Mouse (Mus musculus): ENCODE measurements around the gene Maff. TPM values are rescaled to one million over a fixed set of nuclear protein-coding genes. Genes with fewer than 3 reads are reported as not detected.

The Maff gene
- polyA plus RNA-seq, 1 experiment: not detected

GRCm38 (mm10) chr15:79394842-79395241, 48.4 kb downstream of the Maff start:
- WGBS: 36% methylated on average over 4 of the region's 4 CpGs
- H3K4me1 ChIP-seq (ENCODE audit: control insufficient read depth, insufficient read depth, low read length): peaks cover 72% of the 10 kb centered on the region
- TF ChIP-seq POLR2A (IDR thresholded peaks at IDR 0.05; ENCODE audit: insufficient read depth, low read depth, low read length) (no peak), CTCF (IDR thresholded peaks at IDR 0.05; ENCODE audit: insufficient read depth, low read depth, low read length) (no peak)
- H3K4me3 ChIP-seq (ENCODE audit: insufficient read depth, low read depth, low read length): no peak overlapping the region
- H3K27ac ChIP-seq (ENCODE audit: insufficient read depth, low read depth, low read length): no peak overlapping the region

DNA sequence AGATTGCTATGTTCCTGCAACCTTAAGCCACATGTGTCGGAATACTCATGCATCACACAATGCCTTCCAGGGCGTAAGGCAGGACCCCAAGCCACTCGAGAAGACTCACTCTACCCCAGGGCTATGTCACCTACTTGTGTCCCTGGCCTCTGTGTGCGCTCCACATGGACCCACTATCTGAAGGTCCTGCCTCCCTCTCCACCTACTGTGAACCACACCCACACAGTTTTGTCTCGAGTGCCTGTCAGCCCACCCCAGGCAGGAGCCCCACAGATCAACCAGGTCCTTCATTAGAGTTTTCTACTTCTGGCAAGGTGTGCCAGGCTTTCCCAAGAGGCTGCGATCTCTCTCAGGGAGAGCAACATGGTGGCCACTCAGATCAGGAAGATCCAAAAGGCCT, 48.9 kb downstream of the Maff start:
- no peak overlapping the region for H3K27ac ChIP-seq (ENCODE audit: insufficient read depth, low read depth, low read length)

DNA sequence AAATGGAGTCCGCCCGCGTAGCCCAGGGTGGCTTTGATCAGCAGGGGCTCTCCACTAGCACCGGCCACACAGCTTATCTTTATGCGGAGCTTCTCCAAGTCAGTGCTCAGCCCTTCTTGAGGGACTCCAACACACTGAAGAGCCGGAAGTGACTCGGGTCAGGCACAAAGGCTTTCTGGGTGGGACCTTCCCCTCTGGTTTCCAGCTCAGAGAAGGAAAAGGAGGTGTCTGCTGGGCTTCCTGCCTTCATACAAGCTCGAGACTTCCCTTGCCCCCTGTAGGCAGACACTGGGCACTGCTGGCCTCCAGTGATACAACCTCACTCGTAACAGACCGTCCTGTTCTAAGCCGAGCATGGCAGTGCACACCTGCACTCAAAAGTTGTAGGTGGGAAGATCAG, 50.3 kb downstream of the Maff start:
- WGBS: 86% methylated on average over 11 of the region's 11 CpGs
- TF ChIP-seq CTCF (IDR thresholded peaks at IDR 0.05; ENCODE audit: insufficient read depth, low read depth, low read length): peak; percentile 36; the same call in 1 of the 2 replicates
- TF ChIP-seq POLR2A (IDR thresholded peaks at IDR 0.05; ENCODE audit: insufficient read depth, low read depth, low read length): no peak
- Histone ChIP-seq H3K4me3 (ENCODE audit: insufficient read depth, low read depth, low read length) (no peak overlapping the region), H3K4me1 (ENCODE audit: control insufficient read depth, insufficient read depth, low read length) (peaks cover 73% of the 10 kb centered on the region), H3K27ac (ENCODE audit: insufficient read depth, low read depth, low read length) (no peak overlapping the region)

More for the DNA sequence above, 48.9 kb downstream of the Maff start:
- 63% methylated on average over 6 of the region's 6 CpGs for WGBS
- H3K4me1 ChIP-seq (ENCODE audit: control insufficient read depth, insufficient read depth, low read length): peaks cover 71% of the 10 kb centered on the region
- TF ChIP-seq POLR2A (IDR thresholded peaks at IDR 0.05; ENCODE audit: insufficient read depth, low read depth, low read length) (no peak), CTCF (IDR thresholded peaks at IDR 0.05; ENCODE audit: insufficient read depth, low read depth, low read length) (no peak)
- no peak overlapping the region for H3K4me3 ChIP-seq (ENCODE audit: insufficient read depth, low read depth, low read length)

DNA sequence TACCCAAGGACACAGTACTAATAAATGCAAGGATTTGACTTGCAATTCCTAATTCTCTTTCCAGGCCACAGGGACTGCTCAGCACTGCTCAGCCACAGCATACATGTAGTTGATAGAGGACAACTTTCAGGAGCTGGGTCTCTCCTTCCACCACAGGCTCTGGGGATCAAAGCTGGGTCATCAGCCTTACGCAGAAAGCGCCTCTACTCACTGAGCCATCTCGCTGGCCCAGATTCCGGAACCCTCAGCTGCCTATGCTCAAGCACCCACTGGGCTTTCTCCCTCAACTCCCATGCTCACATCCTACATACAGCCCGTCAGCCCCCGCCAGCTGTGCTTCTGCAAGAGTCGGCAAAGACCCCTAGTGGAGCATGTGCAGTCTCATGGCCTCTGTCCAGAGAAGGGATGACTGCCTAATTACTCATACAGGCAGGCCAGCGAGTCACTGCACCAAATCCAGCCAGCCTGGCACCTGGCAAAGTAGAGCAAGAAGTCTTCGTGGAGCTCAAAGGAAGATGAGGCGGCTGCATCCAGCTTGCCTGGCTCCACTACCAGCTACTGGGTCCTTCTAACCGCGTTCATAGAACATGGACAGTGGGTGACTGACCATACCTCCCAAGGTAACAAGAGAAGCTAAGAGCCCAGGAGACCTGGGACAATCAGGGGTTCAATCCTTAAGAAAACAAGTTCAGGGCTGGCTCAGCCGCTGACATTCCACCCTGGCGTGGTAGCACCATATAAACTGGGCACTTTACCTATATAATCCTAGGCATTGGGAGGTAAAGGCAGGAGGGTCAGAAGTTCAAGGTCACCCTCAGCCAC, 53.0 kb downstream of the Maff start:
- WGBS: 61% methylated on average over 14 of the region's 14 CpGs
- no peak for TF ChIP-seq CTCF (IDR thresholded peaks at IDR 0.05; ENCODE audit: insufficient read depth, low read depth, low read length)
- H3K4me3 ChIP-seq (ENCODE audit: insufficient read depth, low read depth, low read length): no peak overlapping the region
- peaks cover 64% of the 10 kb centered on the region for H3K4me1 ChIP-seq (ENCODE audit: control insufficient read depth, insufficient read depth, low read length)
- H3K27ac ChIP-seq (ENCODE audit: insufficient read depth, low read depth, low read length): peak overlapping the region; percentile 19; the same call in 1 of the 2 replicates

DNA sequence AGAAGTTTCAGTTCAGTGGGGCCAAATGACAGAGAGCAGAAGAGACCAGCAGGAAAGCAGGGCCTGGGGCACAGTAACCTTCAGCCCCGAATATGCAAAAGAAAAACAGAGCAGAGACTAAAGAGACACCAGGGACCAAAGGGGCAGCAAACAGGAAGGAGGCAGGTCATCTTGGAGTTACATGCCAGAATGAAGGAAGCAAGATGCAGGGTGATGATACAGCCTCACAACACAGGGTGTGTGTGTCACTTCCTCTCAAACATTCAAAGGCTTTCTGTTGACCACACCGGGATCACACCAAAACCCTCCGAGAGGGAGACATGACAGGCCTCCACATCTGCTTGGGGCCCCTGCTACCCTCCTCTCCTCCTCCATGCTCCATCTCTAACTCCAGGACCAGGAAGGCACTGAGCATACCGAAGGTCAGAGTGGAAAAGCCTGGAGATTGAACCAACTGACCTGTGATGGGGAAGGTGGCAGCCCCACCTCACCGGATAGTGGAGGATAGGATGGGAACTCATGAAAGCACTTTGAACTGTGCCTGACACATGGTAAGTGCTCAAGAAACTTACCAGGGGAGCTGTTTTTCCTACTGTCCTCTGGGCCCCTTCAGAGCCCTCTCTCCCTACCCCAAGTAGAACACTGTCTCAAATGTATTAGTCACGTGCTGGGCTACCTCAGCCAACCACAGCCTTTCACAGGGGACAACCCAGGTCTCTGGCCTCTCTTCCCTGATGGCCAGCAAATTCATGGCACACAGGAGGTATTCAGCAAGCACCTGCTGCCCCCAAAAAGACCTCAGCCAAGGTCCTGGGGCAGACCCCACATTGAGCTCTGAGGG, 53.9 kb downstream of the Maff start:
- WGBS: 67% methylated on average over 6 of the region's 6 CpGs
- TF ChIP-seq POLR2A (IDR thresholded peaks at IDR 0.05; ENCODE audit: insufficient read depth, low read depth, low read length) (no peak), CTCF (IDR thresholded peaks at IDR 0.05; ENCODE audit: insufficient read depth, low read depth, low read length) (no peak)
- Histone ChIP-seq H3K4me1 (ENCODE audit: control insufficient read depth, insufficient read depth, low read length) (peaks cover 55% of the 10 kb centered on the region), H3K27ac (ENCODE audit: insufficient read depth, low read depth, low read length) (peak overlapping the region; percentile 19; the same call in 1 of the 2 replicates), H3K4me3 (ENCODE audit: insufficient read depth, low read depth, low read length) (no peak overlapping the region)

DNA sequence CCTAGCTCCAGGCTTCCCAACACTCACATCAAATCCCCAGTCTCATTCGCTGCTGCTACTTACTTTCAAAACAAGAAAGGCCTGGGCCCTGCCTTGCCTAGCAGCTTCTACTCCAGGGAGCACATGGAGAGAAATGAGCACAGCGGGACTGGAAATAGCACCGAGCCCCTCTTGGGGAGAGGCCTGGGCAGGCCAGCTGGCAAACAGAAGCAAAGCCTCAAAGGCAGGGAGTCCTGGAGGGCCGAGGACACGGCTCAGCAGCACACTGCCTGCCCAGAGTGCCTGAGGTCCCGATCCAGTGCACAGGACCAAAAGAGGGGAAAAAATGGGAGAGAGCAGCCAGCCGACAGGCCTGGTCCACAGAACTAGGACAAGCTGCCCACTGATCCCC, 54.5 kb downstream of the Maff start:
- 22% methylated on average over 7 of the region's 7 CpGs for WGBS
- TF ChIP-seq CTCF (IDR thresholded peaks at IDR 0.05; ENCODE audit: insufficient read depth, low read depth, low read length) (no peak), POLR2A (IDR thresholded peaks at IDR 0.05; ENCODE audit: insufficient read depth, low read depth, low read length) (no peak)
- no peak overlapping the region for H3K27ac ChIP-seq (ENCODE audit: insufficient read depth, low read depth, low read length)
- H3K4me1 ChIP-seq (ENCODE audit: control insufficient read depth, insufficient read depth, low read length): peaks cover 49% of the 10 kb centered on the region
- H3K4me3 ChIP-seq (ENCODE audit: insufficient read depth, low read depth, low read length): peak overlapping the region; percentile 9; the same call in 1 of the 2 replicates

- Histone ChIP-seq H3K4me3 (ENCODE audit: insufficient read depth, low read depth, low read length) (peak overlapping the region; percentile 88), H3K4me1 (ENCODE audit: control insufficient read depth, insufficient read depth, low read length) (peaks cover 44% of the 10 kb centered on the region), H3K27ac (ENCODE audit: insufficient read depth, low read depth, low read length) (no peak overlapping the region)
- 18% methylated on average over 5 of the region's 5 CpGs for WGBS
- TF ChIP-seq CTCF (IDR thresholded peaks at IDR 0.05; ENCODE audit: insufficient read depth, low read depth, low read length) (no peak), POLR2A (IDR thresholded peaks at IDR 0.05; ENCODE audit: insufficient read depth, low read depth, low read length) (no peak)
Observed at GRCm38 (mm10) chr15:79402176-79402575, 55.8 kb downstream of the Maff start.

DNA sequence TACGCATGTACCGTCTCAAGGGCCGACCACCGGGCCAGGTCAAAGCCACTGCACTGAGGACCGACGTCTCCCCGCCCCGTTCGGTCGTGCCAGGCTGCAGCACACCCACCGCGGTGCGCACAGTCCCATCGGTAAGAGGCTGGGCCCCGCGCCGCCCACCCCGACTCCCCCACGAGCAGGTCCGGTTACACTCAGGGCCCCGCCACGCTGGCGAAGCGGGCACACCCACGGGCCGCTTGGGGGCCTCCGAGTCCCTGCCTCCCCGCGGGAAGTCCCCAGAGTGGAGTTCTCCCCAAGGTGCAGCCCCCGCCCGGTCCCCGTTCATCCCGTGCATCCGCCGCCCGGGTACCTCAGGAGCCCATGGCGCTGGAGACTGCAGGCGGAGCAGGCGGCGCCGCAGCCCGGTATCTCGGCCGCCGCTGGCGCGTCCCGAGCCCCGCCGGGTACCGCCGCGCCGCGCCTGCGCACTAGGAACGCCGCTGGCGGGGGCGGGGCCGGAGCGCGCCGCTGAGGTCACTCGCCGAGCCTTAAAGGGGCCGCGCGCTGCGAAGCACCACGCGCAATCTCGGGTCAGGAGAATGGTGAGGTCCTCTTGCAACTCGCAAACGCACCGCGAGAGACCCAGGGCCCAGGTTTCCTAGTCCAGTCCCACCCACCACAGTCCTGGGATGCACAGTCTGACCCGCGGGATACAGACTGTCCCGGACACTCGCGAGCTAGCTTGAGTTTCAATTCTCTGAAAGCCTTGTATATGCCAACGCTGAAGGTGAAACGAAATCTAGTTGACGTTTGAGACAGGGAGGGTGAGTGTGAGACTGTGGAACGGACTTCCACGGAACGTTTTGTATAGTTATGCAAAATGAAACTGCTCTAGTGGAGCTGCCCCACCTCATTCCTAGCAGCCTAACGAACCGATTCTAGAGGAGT, 56.7 kb downstream of the Maff start, which contains the start of gene Tmem184b:
Gene Tmem184b (minus strand): TSS at position 734 of the 927 bp plus-strand sequence.
- TF ChIP-seq CTCF (IDR thresholded peaks at IDR 0.05; ENCODE audit: insufficient read depth, low read depth, low read length) (no peak; the same call in 1 of the 2 replicates), POLR2A (IDR thresholded peaks at IDR 0.05; ENCODE audit: insufficient read depth, low read depth, low read length) (peak; percentile 95)
- WGBS: under 1% methylated on average over 90 of the region's 90 CpGs

More for the DNA sequence above, 56.7 kb downstream of the Maff start, which contains the start of gene Tmem184b:
- peak within 1 kb of the TSS; percentile 85 for H3K27ac ChIP-seq (ENCODE audit: insufficient read depth, low read depth, low read length)
- peak within 1 kb of the TSS; percentile 88 for H3K4me3 ChIP-seq (ENCODE audit: insufficient read depth, low read depth, low read length)
- H3K4me1 ChIP-seq (ENCODE audit: control insufficient read depth, insufficient read depth, low read length): peaks cover 40% of the 10 kb centered on the region

Measured in olfactory bulb, adult 2 months (tissue).